Mouse (Mus musculus) cerebellum, adult 2 months (tissue): Measurements from ENCODE around the gene Gadl1.

Experiments
- CTCF ChIP-seq: fragments of 200-500 bp; IDR thresholded peaks from 2 replicates; pipeline ENCODE4 v1.5.1; 2011; ENCODE audit warnings: low read depth, mild to moderate bottlenecking, control low read depth, low read length, moderate library complexity, borderline replicate concordance; ENCODE audit not compliant: insufficient read depth
- POLR2A ChIP-seq: fragments of 200-500 bp; IDR thresholded peaks from 2 replicates; pipeline ENCODE4 v1.6.1; 2011; ENCODE audit warnings: low read length, control low read depth, borderline replicate concordance; ENCODE audit not compliant: insufficient read depth

GRCm38 (mm10) chr9:116013911-116014310 is 104.7 kb downstream of the Gadl1 start:
- TF ChIP-seq CTCF: no peak
- no peak for TF ChIP-seq POLR2A
